Mouse (Mus musculus) MEL (cell line): ENCODE data around the gene Dgcr2. TPM values are rescaled to one million over a fixed set of nuclear protein-coding genes. Genes with fewer than 3 reads are reported as not detected.

ENCODE experiments used
- DNase-seq: peaks from one replicate; pipeline ENCODE4 v3.0.0; 2011; ENCODE audit warnings: low read depth, low spot score
- H3K27ac ChIP-seq: 2 replicates; pipeline ENCODE4 v1.5.1; 2012; ENCODE audit warnings: low read depth, mild to moderate bottlenecking, control low read depth, low read length, moderate library complexity; ENCODE audit not compliant: control insufficient read depth
- H3K27me3 ChIP-seq, 2 experiments: fragments of 150-350 bp in 1 of 2; sonication (generic) in 1 of 2; 2 replicates each; pipeline ENCODE4 v1.6.1; 2012; ENCODE audit warnings: low read length in 2 of 2, mild to moderate bottlenecking in 2 of 2, improper control_type of control experiment in 1 of 2, moderate library complexity in 1 of 2; ENCODE audit not compliant: insufficient read depth in 2 of 2, control insufficient read depth in 1 of 2
- H3K36me3 ChIP-seq, 2 experiments: 2 replicates each; pipeline ENCODE4 v1.6.1; 2012 to 2014; ENCODE audit warnings: low read length in 2 of 2, improper control_type of control experiment in 1 of 2, inconsistent platforms in 1 of 2, mild to moderate bottlenecking in 1 of 2; ENCODE audit not compliant: insufficient read depth in 2 of 2, control insufficient read depth in 1 of 2
- H3K4me1 ChIP-seq, 2 experiments: fragments of 150-350 bp in 1 of 2; sonication (generic) in 1 of 2; 2 replicates each; pipeline ENCODE4 v1.6.1; 2012; ENCODE audit warnings: low read length in 2 of 2, improper control_type of control experiment in 1 of 2, mild to moderate bottlenecking in 1 of 2; ENCODE audit not compliant: insufficient read depth in 2 of 2, control insufficient read depth in 1 of 2
- H3K4me3 ChIP-seq, 2 experiments: fragments of 150-350 bp in 1 of 2; sonication (generic) in 1 of 2; 2 replicates each; pipeline ENCODE4 v1.5.1; 2012; ENCODE audit warnings: low read depth in 2 of 2, low read length in 2 of 2, mild to moderate bottlenecking in 2 of 2, moderate library complexity in 2 of 2, control low read depth in 1 of 2, improper control_type of control experiment in 1 of 2; ENCODE audit not compliant: control insufficient read depth in 1 of 2, insufficient read depth in 1 of 2
- H3K79me2 ChIP-seq: 2 replicates; pipeline ENCODE4 v1.6.1; 2012; ENCODE audit warnings: mild to moderate bottlenecking, low read length, moderate library complexity; ENCODE audit not compliant: control insufficient read depth, poor library complexity, insufficient read depth
- H3K9ac ChIP-seq: 2 replicates; pipeline ENCODE4 v1.6.1; 2012; ENCODE audit warnings: low read depth, mild to moderate bottlenecking, control low read depth, low read length, moderate library complexity; ENCODE audit not compliant: control insufficient read depth, poor library complexity, severe bottlenecking
- H3K9me3 ChIP-seq: fragments of 150-350 bp; sonication (generic); replicated peaks from 2 replicates; pipeline ENCODE4 v1.6.1; 2012; ENCODE audit warnings: mild to moderate bottlenecking, low read length, improper control_type of control experiment, moderate library complexity; ENCODE audit not compliant: insufficient read depth
- BHLHE40 ChIP-seq: IDR thresholded peaks from 2 replicates; pipeline ENCODE4 v1.6.1; 2012; ENCODE audit warnings: low read depth, mild to moderate bottlenecking, inconsistent platforms, low read length, improper control_type of control experiment, borderline replicate concordance
- CHD1 ChIP-seq: IDR thresholded peaks from 2 replicates; pipeline ENCODE4 v1.6.1; 2012; ENCODE audit warnings: low read depth, mild to moderate bottlenecking, inconsistent platforms, low read length, improper control_type of control experiment
- CHD2 ChIP-seq: IDR thresholded peaks from 2 replicates; pipeline ENCODE4 v1.6.1; 2011; ENCODE audit warnings: low read length, improper control_type of control experiment
- CTCF ChIP-seq, 3 experiments: IDR thresholded peaks in 2 of 3; conservative IDR thresholded peaks in 1 of 3; 2 replicates each; pipeline ENCODE4 v1.5.1; 2011 to 2012; ENCODE audit warnings: low read length in 3 of 3, low read depth in 2 of 3, mild to moderate bottlenecking in 2 of 3, improper control_type of control experiment in 1 of 3, inconsistent platforms in 1 of 3, mixed read lengths in 1 of 3, moderate library complexity in 1 of 3; ENCODE audit not compliant: control insufficient read depth in 1 of 3, insufficient read depth in 1 of 3, poor library complexity in 1 of 3, severe bottlenecking in 1 of 3
- E2F4 ChIP-seq: IDR thresholded peaks from 2 replicates; pipeline ENCODE4 v1.6.1; 2011; ENCODE audit warnings: low read depth, low read length, improper control_type of control experiment, borderline replicate concordance
- EP300 ChIP-seq, 2 experiments: IDR thresholded peaks; 2 replicates each; pipeline ENCODE4 v1.6.1; 2011; ENCODE audit warnings: improper control_type of control experiment in 2 of 2, low read length in 2 of 2, low read depth in 1 of 2, mild to moderate bottlenecking in 1 of 2
- GATA1 ChIP-seq: IDR thresholded peaks from 2 replicates; pipeline ENCODE4 v1.6.1; 2011; ENCODE audit warnings: low read depth, low read length, improper control_type of control experiment
- HCFC1 ChIP-seq: IDR thresholded peaks from 2 replicates; pipeline ENCODE4 v1.6.1; 2012; ENCODE audit warnings: low read depth, mild to moderate bottlenecking, inconsistent platforms, low read length, improper control_type of control experiment, moderate library complexity
- KAT2A ChIP-seq: conservative IDR thresholded peaks from 2 replicates; pipeline ENCODE4 v1.6.1; 2012; ENCODE audit warnings: low read depth, low read length, improper control_type of control experiment, inconsistent platforms
- MAFK ChIP-seq: IDR thresholded peaks from 2 replicates; pipeline ENCODE4 v1.6.1; 2011; ENCODE audit warnings: low read depth, mild to moderate bottlenecking, low read length, improper control_type of control experiment, borderline replicate concordance
- MAZ ChIP-seq: IDR thresholded peaks from 2 replicates; pipeline ENCODE4 v1.6.1; 2012; ENCODE audit warnings: low read depth, mild to moderate bottlenecking, inconsistent platforms, low read length, improper control_type of control experiment
- MYB ChIP-seq: IDR thresholded peaks from 2 replicates; pipeline ENCODE4 v1.6.1; 2011; ENCODE audit warnings: mild to moderate bottlenecking, low read depth, low read length, improper control_type of control experiment
- MYC ChIP-seq: IDR thresholded peaks from 2 replicates; pipeline ENCODE4 v1.6.1; 2011; ENCODE audit warnings: low read depth, mild to moderate bottlenecking, low read length, improper control_type of control experiment, moderate library complexity
- POLR2A ChIP-seq, 2 experiments: IDR thresholded peaks; 2 replicates each; pipeline ENCODE4 v1.6.1; 2011 to 2012; ENCODE audit warnings: low read length in 2 of 2, mild to moderate bottlenecking in 2 of 2, control low read depth in 1 of 2, improper control_type of control experiment in 1 of 2, low read depth in 1 of 2, moderate library complexity in 1 of 2; ENCODE audit not compliant: control insufficient read depth in 1 of 2, insufficient read depth in 1 of 2, poor library complexity in 1 of 2
- POLR2AphosphoS2 ChIP-seq: IDR thresholded peaks from 2 replicates; pipeline ENCODE4 v1.6.1; 2011; ENCODE audit warnings: low read length, improper control_type of control experiment
- RAD21 ChIP-seq: IDR thresholded peaks from 2 replicates; pipeline ENCODE4 v1.6.1; 2011; ENCODE audit warnings: mild to moderate bottlenecking, low read depth, low read length, improper control_type of control experiment
- SIN3A ChIP-seq: IDR thresholded peaks from 2 replicates; pipeline ENCODE4 v1.6.1; 2012; ENCODE audit warnings: low read length, improper control_type of control experiment, inconsistent platforms
- SMC3 ChIP-seq: IDR thresholded peaks from 2 replicates; pipeline ENCODE4 v1.6.1; 2011; ENCODE audit warnings: low read depth, low read length, improper control_type of control experiment
- TBP ChIP-seq: IDR thresholded peaks from 2 replicates; pipeline ENCODE4 v1.8.0; 2011; ENCODE audit warnings: low read depth, low read length, improper control_type of control experiment
- TCF12 ChIP-seq: IDR thresholded peaks from 2 replicates; pipeline ENCODE4 v1.6.1; 2014; ENCODE audit warnings: low read depth, mild to moderate bottlenecking, inconsistent platforms, low read length, improper control_type of control experiment, moderate library complexity
- UBTF ChIP-seq: IDR thresholded peaks from 2 replicates; pipeline ENCODE4 v1.6.1; 2012; ENCODE audit warnings: low read depth, mild to moderate bottlenecking, inconsistent platforms, low read length, improper control_type of control experiment, moderate library complexity, borderline replicate concordance; ENCODE audit not compliant: insufficient read depth
- USF1 ChIP-seq: IDR thresholded peaks from 2 replicates; pipeline ENCODE4 v1.6.1; 2014; ENCODE audit warnings: low read depth, mild to moderate bottlenecking, inconsistent platforms, low read length, improper control_type of control experiment, moderate library complexity
- USF2 ChIP-seq, 2 experiments: IDR thresholded peaks; 2 replicates each; pipeline ENCODE4 v1.6.1; 2011 to 2012; ENCODE audit warnings: improper control_type of control experiment in 2 of 2, low read length in 2 of 2, borderline replicate concordance in 1 of 2, inconsistent platforms in 1 of 2, low read depth in 1 of 2, mild to moderate bottlenecking in 1 of 2; ENCODE audit not compliant: insufficient read depth in 1 of 2
- ZC3H11A ChIP-seq: IDR thresholded peaks from 2 replicates; pipeline ENCODE4 v1.6.1; 2012; ENCODE audit warnings: low read depth, mild to moderate bottlenecking, inconsistent platforms, low read length, improper control_type of control experiment
- ZNF384 ChIP-seq: IDR thresholded peaks from 2 replicates; pipeline ENCODE4 v1.6.1; 2012; ENCODE audit warnings: low read depth, mild to moderate bottlenecking, inconsistent platforms, low read length, improper control_type of control experiment
- polyA plus RNA-seq, 2 experiments: library from polyadenylated mRNA; stranded (reverse) in 1 of 2; unstranded in 1 of 2; fragments of >175 nt in 1 of 2; fragments of >200 nt in 1 of 2; gene quantifications; 2 replicates each; pipeline versions ENCODE4 v1.2.1 to v1.2.4; 2012; ENCODE audit warnings: low replicate concordance in 2 of 2, low read depth in 1 of 2; ENCODE audit not compliant: insufficient read length in 2 of 2, insufficient read depth in 1 of 2, missing spikeins in 1 of 2
- total RNA-seq: library from RNA; depleted of rRNA; stranded (reverse); fragments of 300-350 nt; gene quantifications from 2 replicates; pipeline ENCODE4 v1.2.3, GENCODE M21; 2012

Dgcr2 gene
- total and polyA plus RNA-seq, 3 experiments = 37.1 to 53.7 TPM; not detected in 1

- peaks cover 0 to 6% of the 10 kb centered on the region in 2 experiments; a peak in 1 of 4 replicates for H3K4me1 ChIP-seq
- H3K27me3 ChIP-seq = no peaks in the 10 kb centered on the region
- H3K9me3 ChIP-seq = no peaks in the 10 kb centered on the region
- no peak overlapping the region for H3K27ac ChIP-seq
- no peak overlapping the region for H3K4me3 ChIP-seq
- no peak for DNase-seq
- H3K9ac ChIP-seq = no peak overlapping the region
- H3K79me2 ChIP-seq = no peaks in the 10 kb centered on the region
- no peak for TF ChIP-seq ZNF384
- TF ChIP-seq CHD2 = no peak
- no peak for TF ChIP-seq MAZ
- no peak for TF ChIP-seq GATA1
- no peak for TF ChIP-seq SMC3
- TF ChIP-seq TCF12 = no peak
- no peak for TF ChIP-seq CHD1
- no peak for TF ChIP-seq RAD21
- no peaks in the 10 kb centered on the region; a peak in 1 of 4 replicates for H3K36me3 ChIP-seq
These were observed 85.2 kb downstream of the Dgcr2 start for GRCm38 (mm10) chr16:17813173-17813572.

- no peak overlapping the region for H3K4me3 ChIP-seq
- peaks cover 2 to 12% of the 10 kb centered on the region in 2 experiments; a peak in 3 of 4 replicates for H3K4me1 ChIP-seq
- H3K9ac ChIP-seq = no peak overlapping the region
- no peak overlapping the region for H3K27ac ChIP-seq
- peaks cover 2% of the 10 kb centered on the region; the same call in 1 of the 2 replicates for H3K79me2 ChIP-seq
- TF ChIP-seq TBP (0 out of 2 replicates have a peak, but pooled peaks have one; percentile 20), UBTF (no peak), SMC3 (peak; percentile 96), E2F4 (no peak), RAD21 (peak; percentile 97), EP300 (IDR thresholded peaks at IDR 0.05; ENCODE audit: low read depth in 1 of 2, low read length in 2 of 2) (no peak), CTCF (IDR thresholded peaks at IDR 0.05 in 2 of 3, conservative IDR thresholded peaks at IDR 0.05 in 1 of 3; ENCODE audit: control insufficient read depth in 1 of 3, insufficient read depth in 1 of 3, low read depth in 2 of 3, low read length in 3 of 3, poor library complexity in 1 of 3, severe bottlenecking in 1 of 3) (peak; percentile 45 to 97 (median 90)), USF2 (IDR thresholded peaks at IDR 0.05; ENCODE audit: borderline replicate concordance in 1 of 2, insufficient read depth in 1 of 2, low read depth in 1 of 2, low read length in 2 of 2) (no peak), MAFK (no peak), MYC (peak; percentile 30; the same call in 1 of the 2 replicates), BHLHE40 (no peak), USF1 (no peak), SIN3A (peak; percentile 54; the same call in 1 of the 2 replicates), KAT2A (no peak), ZC3H11A (peak; percentile 96), HCFC1 (peak; percentile 13; the same call in 1 of the 2 replicates), MYB (no peak), POLR2A (IDR thresholded peaks at IDR 0.05; ENCODE audit: control insufficient read depth in 1 of 2, insufficient read depth in 1 of 2, low read depth in 1 of 2, low read length in 2 of 2, poor library complexity in 1 of 2) (no peak), POLR2AphosphoS2 (no peak)
- DNase-seq = peak; percentile 72
- no peaks in the 10 kb centered on the region for H3K27me3 ChIP-seq
- H3K36me3 ChIP-seq = peaks cover 0 to 5% of the 10 kb centered on the region in 2 experiments; a peak in 2 of 4 replicates
- no peaks in the 10 kb centered on the region for H3K9me3 ChIP-seq
These were observed 86.2 kb downstream of the Dgcr2 start for GRCm38 (mm10) chr16:17812120-17812519.
